Mouse (Mus musculus): ENCODE measurements around the gene Hist1h1c. TPM values are rescaled to one million over a fixed set of nuclear protein-coding genes. Genes with fewer than 3 reads are reported as not detected.
A peak's percentile ranks its signal among the peaks of the same experiment; 100 is the strongest.

The Hist1h1c gene
- 8.6 and 10.8 TPM in 2 replicates for polyA plus RNA-seq (2015; fragmentation: Nextera tagmentation; extraction: Ambion mirVana)

DNA sequence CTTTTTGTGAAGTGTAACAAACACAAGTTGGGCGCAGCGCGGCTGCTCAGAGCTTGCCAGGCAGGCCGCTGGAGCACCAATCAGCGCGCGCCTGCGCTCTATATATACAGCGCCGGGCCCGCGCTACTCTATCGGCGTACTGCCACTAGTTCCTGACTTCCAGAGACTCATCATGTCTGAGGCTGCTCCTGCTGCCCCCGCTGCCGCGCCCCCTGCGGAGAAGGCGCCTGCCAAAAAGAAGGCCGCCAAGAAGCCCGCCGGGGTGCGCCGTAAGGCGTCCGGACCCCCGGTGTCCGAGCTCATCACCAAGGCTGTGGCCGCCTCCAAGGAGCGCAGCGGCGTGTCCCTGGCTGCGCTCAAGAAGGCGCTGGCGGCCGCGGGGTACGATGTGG, at the start of gene Hist1h1c:
Gene Hist1h1c (plus strand): TSS at position 132 of the 392 bp plus-strand sequence.
- peak within 1 kb of the TSS; percentile 95 for H3K4me2 ChIP-seq (ENCODE audit: low read length)
- peak within 1 kb of the TSS; percentile 64 for H3K9ac ChIP-seq (ENCODE audit: low read depth, low read length)
- peak within 1 kb of the TSS; percentile 53 for H3K4me3 ChIP-seq (ENCODE audit: low read length)
- peak; percentile 94 for ATAC-seq
- peaks cover 9% of the 10 kb centered on the region for H3K4me1 ChIP-seq (ENCODE audit: control insufficient read depth, insufficient read depth, low read depth, low read length)
- no peaks in the 10 kb centered on the region for H3K36me3 ChIP-seq (ENCODE audit: control insufficient read depth, insufficient read depth, low read length)
- no peaks in the 10 kb centered on the region for H3K9me3 ChIP-seq (ENCODE audit: control insufficient read depth, low read length)
- H3K27ac ChIP-seq (ENCODE audit: low read depth, low read length) = peak within 1 kb of the TSS; percentile 77
- under 1% methylated on average over 31 of the region's 38 CpGs for WGBS
- H3K27me3 ChIP-seq (replicated peaks; ENCODE audit: control insufficient read depth, insufficient read depth, low read length) = no peaks in the 10 kb centered on the region

DNA sequence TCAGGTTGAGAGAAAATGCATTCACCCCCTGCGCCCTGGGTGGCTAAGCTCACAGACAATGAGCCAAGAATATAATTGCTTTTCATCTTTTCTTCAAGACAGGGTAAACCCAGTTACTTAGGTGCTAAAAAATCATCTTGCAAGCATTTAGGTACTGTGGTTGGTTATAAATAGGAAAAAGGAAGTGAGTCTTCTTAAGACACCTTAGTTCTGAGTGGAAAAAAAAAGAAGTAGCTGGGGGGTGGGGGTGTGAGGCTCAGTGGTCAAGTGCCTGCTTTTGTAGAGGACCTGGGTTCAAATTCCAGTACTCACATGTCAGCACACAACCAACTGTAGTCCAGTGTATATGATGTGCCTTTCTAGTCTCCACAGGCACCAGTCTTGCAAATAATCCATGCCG, 49.7 kb upstream of the Hist1h1c start:
- peaks cover 7% of the 10 kb centered on the region for H3K4me1 ChIP-seq (ENCODE audit: control insufficient read depth, insufficient read depth, low read depth, low read length)
- no peak overlapping the region for H3K4me2 ChIP-seq (ENCODE audit: low read length)
- H3K36me3 ChIP-seq (ENCODE audit: control insufficient read depth, insufficient read depth, low read length) = no peaks in the 10 kb centered on the region
- no peak overlapping the region for H3K4me3 ChIP-seq (ENCODE audit: low read length)
- no peak overlapping the region for H3K9ac ChIP-seq (ENCODE audit: low read depth, low read length)
- H3K27me3 ChIP-seq (replicated peaks; ENCODE audit: control insufficient read depth, insufficient read depth, low read length) = no peaks in the 10 kb centered on the region
- no peak for ATAC-seq
- no peak overlapping the region for H3K27ac ChIP-seq (ENCODE audit: low read depth, low read length)
- no peaks in the 10 kb centered on the region for H3K9me3 ChIP-seq (ENCODE audit: control insufficient read depth, low read length)
- 93% methylated on average over 2 of the region's 2 CpGs for WGBS

DNA sequence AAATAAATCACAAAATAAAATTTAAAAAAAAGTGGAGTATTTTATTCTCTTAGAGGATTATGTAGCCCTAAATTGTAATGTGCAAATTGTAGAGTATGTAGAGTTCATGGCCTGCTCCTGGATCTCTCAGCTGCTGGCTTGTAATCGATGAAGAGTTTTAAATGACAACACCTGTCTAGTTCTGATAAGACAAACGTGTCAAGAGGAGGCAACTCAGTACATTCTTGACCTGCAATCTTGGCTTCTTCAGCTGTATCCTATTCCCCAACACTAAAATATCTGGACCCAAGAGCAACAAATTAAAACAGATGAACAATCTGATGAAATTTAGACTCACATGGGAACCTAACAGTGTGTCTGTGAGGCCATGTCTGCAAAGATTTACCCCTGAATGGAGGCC, 49.1 kb upstream of the Hist1h1c start:
- no peak overlapping the region for H3K27ac ChIP-seq (ENCODE audit: low read depth, low read length)
- no peaks in the 10 kb centered on the region for H3K27me3 ChIP-seq (replicated peaks; ENCODE audit: control insufficient read depth, insufficient read depth, low read length)
- WGBS = 81% methylated on average over 2 of the region's 2 CpGs
- ATAC-seq = no peak
- no peaks in the 10 kb centered on the region for H3K9me3 ChIP-seq (ENCODE audit: control insufficient read depth, low read length)
- H3K4me1 ChIP-seq (ENCODE audit: control insufficient read depth, insufficient read depth, low read depth, low read length) = peaks cover 7% of the 10 kb centered on the region
- no peaks in the 10 kb centered on the region for H3K36me3 ChIP-seq (ENCODE audit: control insufficient read depth, insufficient read depth, low read length)
- H3K4me3 ChIP-seq (ENCODE audit: low read length) = no peak overlapping the region
- no peak overlapping the region for H3K4me2 ChIP-seq (ENCODE audit: low read length)
- no peak overlapping the region for H3K9ac ChIP-seq (ENCODE audit: low read depth, low read length)

DNA sequence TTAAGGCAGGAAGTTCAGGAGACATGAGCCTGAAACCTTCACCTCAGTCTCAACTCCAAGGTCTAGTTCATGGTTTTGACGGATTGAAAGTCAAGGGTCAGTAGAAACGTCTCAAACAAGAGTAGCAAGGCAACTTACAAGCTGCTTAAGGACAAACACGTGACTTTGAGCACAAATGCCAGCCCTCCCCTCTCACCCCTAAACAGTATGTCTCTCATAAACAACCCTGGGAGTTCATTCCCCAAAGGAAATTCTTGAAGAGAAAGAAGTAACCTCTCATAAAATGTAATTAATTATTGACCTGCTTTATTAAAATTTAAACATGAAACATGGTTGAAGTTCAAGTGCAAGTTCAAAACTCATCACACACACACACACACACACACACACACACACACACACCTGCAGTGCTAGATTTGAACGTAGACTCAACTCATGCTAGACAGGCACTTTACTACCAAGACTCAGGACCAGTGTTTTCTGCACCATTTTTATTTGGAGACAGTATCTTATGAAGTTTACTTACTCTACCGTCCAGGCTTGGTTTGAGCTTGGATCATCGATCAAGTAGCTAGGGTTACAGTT, 44.7 kb upstream of the Hist1h1c start:
- Histone ChIP-seq H3K4me3 (ENCODE audit: low read length) (no peak overlapping the region), H3K27me3 (replicated peaks; ENCODE audit: control insufficient read depth, insufficient read depth, low read length) (no peaks in the 10 kb centered on the region), H3K9ac (ENCODE audit: low read depth, low read length) (no peak overlapping the region), H3K27ac (ENCODE audit: low read depth, low read length) (no peak overlapping the region), H3K4me1 (ENCODE audit: control insufficient read depth, insufficient read depth, low read depth, low read length) (peaks cover 7% of the 10 kb centered on the region), H3K9me3 (ENCODE audit: control insufficient read depth, low read length) (no peaks in the 10 kb centered on the region), H3K4me2 (ENCODE audit: low read length) (no peak overlapping the region), H3K36me3 (ENCODE audit: control insufficient read depth, insufficient read depth, low read length) (no peaks in the 10 kb centered on the region)
- WGBS = 81% methylated on average over 6 of the region's 6 CpGs
- no peak for ATAC-seq

DNA sequence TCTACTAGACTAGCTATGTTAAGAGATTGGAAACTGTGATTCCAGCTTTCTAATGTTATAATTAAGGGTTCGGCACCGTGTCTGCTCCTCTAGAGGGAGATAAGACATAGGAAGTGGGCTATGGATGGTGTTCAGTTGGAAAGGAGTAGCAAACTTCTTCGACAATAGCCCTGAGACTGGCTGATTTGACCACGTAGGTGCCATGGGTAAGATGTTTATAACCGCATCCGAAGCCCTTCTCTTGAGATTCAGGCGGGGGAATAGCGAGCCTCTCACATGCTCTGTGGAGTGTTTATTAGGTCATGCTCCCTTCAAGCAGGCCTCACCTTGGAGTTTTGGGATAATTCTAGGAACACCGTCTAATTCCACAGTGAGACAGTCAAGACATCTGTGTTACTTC, 43.7 kb upstream of the Hist1h1c start:
- ATAC-seq = no peak
- Histone ChIP-seq H3K4me2 (ENCODE audit: low read length) (no peak overlapping the region), H3K4me3 (ENCODE audit: low read length) (no peak overlapping the region), H3K9ac (ENCODE audit: low read depth, low read length) (no peak overlapping the region), H3K27ac (ENCODE audit: low read depth, low read length) (no peak overlapping the region), H3K27me3 (replicated peaks; ENCODE audit: control insufficient read depth, insufficient read depth, low read length) (no peaks in the 10 kb centered on the region), H3K4me1 (ENCODE audit: control insufficient read depth, insufficient read depth, low read depth, low read length) (peaks cover 8% of the 10 kb centered on the region), H3K9me3 (ENCODE audit: control insufficient read depth, low read length) (no peaks in the 10 kb centered on the region), H3K36me3 (ENCODE audit: control insufficient read depth, insufficient read depth, low read length) (no peaks in the 10 kb centered on the region)
- 96% methylated on average over 9 of the region's 9 CpGs for WGBS

DNA sequence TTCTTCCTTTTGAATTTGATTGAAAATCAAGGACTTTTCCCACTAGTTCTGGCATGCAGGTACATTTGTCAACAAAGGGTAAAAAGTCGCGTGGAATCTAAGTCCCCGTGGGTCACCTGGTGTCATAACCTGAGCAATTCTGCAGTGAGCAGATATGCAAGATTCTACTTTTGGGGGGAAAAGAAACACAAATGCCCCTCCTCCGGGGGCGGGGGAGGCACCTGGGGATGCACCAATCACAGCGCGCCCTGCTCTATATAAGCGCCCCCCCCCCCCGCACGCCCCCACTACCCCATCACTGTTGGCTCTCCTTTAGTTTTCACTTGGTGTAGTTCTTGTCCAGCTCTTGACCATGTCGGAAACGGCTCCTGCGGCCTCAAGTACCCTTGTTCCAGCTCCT, 43.1 kb upstream of the Hist1h1c start, which contains the start of gene Hist1h1t:
Gene Hist1h1t (plus strand): TSS at position 301 of the 400 bp plus-strand sequence.
- Histone ChIP-seq H3K4me1 (ENCODE audit: control insufficient read depth, insufficient read depth, low read depth, low read length) (peaks cover 8% of the 10 kb centered on the region), H3K4me2 (ENCODE audit: low read length) (no peak within 1 kb of the TSS), H3K27ac (ENCODE audit: low read depth, low read length) (no peak within 1 kb of the TSS), H3K36me3 (ENCODE audit: control insufficient read depth, insufficient read depth, low read length) (no peaks in the 10 kb centered on the region), H3K4me3 (ENCODE audit: low read length) (no peak within 1 kb of the TSS), H3K27me3 (replicated peaks; ENCODE audit: control insufficient read depth, insufficient read depth, low read length) (no peaks in the 10 kb centered on the region), H3K9ac (ENCODE audit: low read depth, low read length) (no peak within 1 kb of the TSS), H3K9me3 (ENCODE audit: control insufficient read depth, low read length) (no peaks in the 10 kb centered on the region)
- no peak for ATAC-seq
- 47% methylated on average over 13 of the region's 13 CpGs for WGBS

DNA sequence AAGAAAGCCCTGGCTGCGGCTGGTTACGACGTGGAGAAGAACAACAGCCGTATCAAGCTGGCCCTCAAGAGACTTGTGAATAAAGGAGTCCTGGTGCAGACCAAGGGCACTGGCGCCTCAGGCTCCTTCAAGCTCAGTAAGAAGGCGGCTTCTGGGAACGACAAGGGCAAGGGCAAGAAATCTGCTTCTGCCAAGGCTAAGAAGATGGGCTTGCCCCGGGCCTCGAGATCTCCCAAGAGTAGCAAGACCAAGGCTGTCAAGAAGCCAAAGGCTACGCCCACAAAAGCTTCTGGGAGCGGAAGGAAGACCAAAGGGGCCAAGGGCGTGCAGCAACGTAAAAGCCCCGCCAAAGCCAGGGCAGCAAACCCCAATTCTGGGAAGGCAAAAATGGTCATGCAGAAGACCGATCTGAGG, 42.5 kb upstream of the Hist1h1c start:
- Histone ChIP-seq H3K4me2 (ENCODE audit: low read length) (no peak overlapping the region), H3K27ac (ENCODE audit: low read depth, low read length) (no peak overlapping the region), H3K9me3 (ENCODE audit: control insufficient read depth, low read length) (no peaks in the 10 kb centered on the region), H3K9ac (ENCODE audit: low read depth, low read length) (no peak overlapping the region), H3K4me1 (ENCODE audit: control insufficient read depth, insufficient read depth, low read depth, low read length) (peaks cover 8% of the 10 kb centered on the region), H3K27me3 (replicated peaks; ENCODE audit: control insufficient read depth, insufficient read depth, low read length) (no peaks in the 10 kb centered on the region), H3K4me3 (ENCODE audit: low read length) (no peak overlapping the region), H3K36me3 (ENCODE audit: control insufficient read depth, insufficient read depth, low read length) (no peaks in the 10 kb centered on the region)
- 61% methylated on average over 15 of the region's 15 CpGs for WGBS
- no peak for ATAC-seq

DNA sequence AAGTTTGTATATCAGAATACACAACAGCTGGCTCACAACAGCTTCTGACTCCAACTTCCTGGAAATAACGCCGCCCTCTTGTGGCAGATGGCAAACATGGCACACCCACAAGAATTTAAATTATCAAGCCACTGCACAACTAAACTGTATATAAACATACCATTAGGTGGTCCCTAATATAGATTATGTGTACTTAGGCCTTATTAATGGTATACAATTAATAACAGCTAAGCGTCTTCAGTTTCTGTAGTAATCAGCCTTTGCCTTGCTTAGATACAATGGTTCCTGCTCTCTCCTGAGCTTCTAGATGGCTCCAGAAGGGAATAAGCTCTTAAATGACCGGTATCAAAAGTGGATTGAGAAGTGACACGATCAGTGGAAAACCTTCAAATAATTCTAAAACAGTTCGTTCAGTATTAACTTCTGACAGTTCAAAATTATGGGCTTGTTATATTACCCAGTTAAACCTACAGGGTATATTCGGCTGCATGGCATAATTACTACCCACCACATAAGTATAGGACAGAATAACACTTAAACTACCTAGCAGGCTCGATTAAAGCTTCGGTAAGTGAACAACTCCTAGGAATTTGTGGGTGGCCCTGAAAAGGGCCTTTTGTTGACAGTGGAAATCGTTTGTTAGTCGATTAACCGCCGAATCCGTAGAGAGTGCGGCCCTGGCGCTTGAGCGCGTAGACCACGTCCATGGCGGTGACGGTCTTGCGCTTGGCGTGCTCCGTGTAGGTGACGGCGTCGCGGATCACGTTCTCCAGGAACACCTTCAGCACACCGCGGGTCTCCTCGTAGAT, 40.9 kb upstream of the Hist1h1c start:
- peaks cover 8% of the 10 kb centered on the region for H3K4me1 ChIP-seq (ENCODE audit: control insufficient read depth, insufficient read depth, low read depth, low read length)
- H3K27ac ChIP-seq (ENCODE audit: low read depth, low read length) = peak overlapping the region; percentile 82
- H3K27me3 ChIP-seq (replicated peaks; ENCODE audit: control insufficient read depth, insufficient read depth, low read length) = no peaks in the 10 kb centered on the region
- ATAC-seq = peak; percentile 85; the same call in 1 of the 2 replicates
- peak overlapping the region; percentile 49 for H3K4me3 ChIP-seq (ENCODE audit: low read length)
- peak overlapping the region; percentile 81 for H3K4me2 ChIP-seq (ENCODE audit: low read length)
- H3K36me3 ChIP-seq (ENCODE audit: control insufficient read depth, insufficient read depth, low read length) = no peaks in the 10 kb centered on the region
- H3K9ac ChIP-seq (ENCODE audit: low read depth, low read length) = peak overlapping the region; percentile 64
- under 1% methylated on average over 21 of the region's 32 CpGs for WGBS
- no peaks in the 10 kb centered on the region for H3K9me3 ChIP-seq (ENCODE audit: control insufficient read depth, low read length)

DNA sequence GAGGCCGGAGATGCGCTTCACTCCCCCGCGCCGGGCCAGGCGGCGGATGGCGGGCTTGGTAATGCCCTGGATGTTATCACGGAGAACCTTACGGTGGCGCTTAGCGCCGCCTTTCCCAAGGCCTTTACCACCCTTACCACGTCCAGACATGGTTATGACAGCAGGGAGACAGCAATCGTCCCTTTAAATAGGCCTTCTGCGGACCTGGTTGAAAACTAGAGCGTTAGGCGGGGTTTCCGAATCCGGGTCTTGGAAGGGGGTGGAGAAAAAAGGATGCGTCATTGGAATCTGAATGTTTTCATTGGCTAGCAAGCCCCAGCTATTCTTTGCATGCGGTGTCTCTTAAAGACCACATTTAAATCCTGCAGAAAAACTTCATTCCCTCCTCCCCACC, 40.3 kb upstream of the Hist1h1c start, which contains the start of gene Hist1h4c:
Gene Hist1h4c (minus strand): TSS at position 155 of the 394 bp plus-strand sequence.
- WGBS = under 1% methylated on average over 17 of the region's 22 CpGs
- H3K36me3 ChIP-seq (ENCODE audit: control insufficient read depth, insufficient read depth, low read length) = no peaks in the 10 kb centered on the region

More for the DNA sequence above, 40.3 kb upstream of the Hist1h1c start, which contains the start of gene Hist1h4c:
- Histone ChIP-seq H3K4me3 (ENCODE audit: low read length) (peak within 1 kb of the TSS; percentile 49), H3K27me3 (replicated peaks; ENCODE audit: control insufficient read depth, insufficient read depth, low read length) (no peaks in the 10 kb centered on the region), H3K9ac (ENCODE audit: low read depth, low read length) (peak within 1 kb of the TSS; percentile 64), H3K9me3 (ENCODE audit: control insufficient read depth, low read length) (no peaks in the 10 kb centered on the region), H3K27ac (ENCODE audit: low read depth, low read length) (peak within 1 kb of the TSS; percentile 82), H3K4me2 (ENCODE audit: low read length) (peak within 1 kb of the TSS; percentile 81), H3K4me1 (ENCODE audit: control insufficient read depth, insufficient read depth, low read depth, low read length) (peaks cover 8% of the 10 kb centered on the region)
- peak; percentile 98 for ATAC-seq
